Comparison of ENCODE assay signal across 10 mouse cellular contexts in genomic region chr14:23899462-23899861, GRCm38 (mm10).
"Had no signal": no experiment of that assay in that cellular context is flagged by ENCODE, and none has a peak within 500 bp of the region (broad histone marks: within the 10 kb centered on the region; RNA-seq: fewer than 3 reads in every experiment).

No protein-coding gene starts in this region.

- DNase-seq: thymus, adult 2 months; thymus, postnatal 25 days; thymus, postnatal 4 days had no signal

- H3K27ac ChIP-seq: macrophage; midbrain, embryonic 13.5 days; midbrain, embryonic 15.5 days; neural tube, embryonic 12.5 days; stomach, embryonic 15.5 days; stomach, postnatal 0 days had no signal

- H3K4me1 ChIP-seq: megakaryocyte, embryonic 14.5 days; stomach, embryonic 15.5 days had no signal

- H3K4me3 ChIP-seq: megakaryocyte, embryonic 14.5 days; midbrain, embryonic 13.5 days; midbrain, embryonic 15.5 days; neural tube, embryonic 12.5 days; stomach, embryonic 15.5 days had no signal
